Mouse (Mus musculus) CH12.LX (cell line): ENCODE data around the gene Fer. TPM values are rescaled to one million over a fixed set of nuclear protein-coding genes. Genes with fewer than 3 reads are reported as not detected.

Experiments used
- DNase-seq: peaks from one replicate; pipeline ENCODE4 v3.0.0-alpha.2; 2013; ENCODE audit errors: extremely low read depth
- H3K27ac ChIP-seq: 2 replicates; pipeline ENCODE4 v1.5.1; 2012; ENCODE audit warnings: low read depth, mild to moderate bottlenecking, control low read depth, moderate library complexity; ENCODE audit not compliant: insufficient read depth
- H3K27me3 ChIP-seq: replicated peaks from 2 replicates; pipeline ENCODE3; 2012; ENCODE audit warnings: inconsistent platforms
- H3K36me3 ChIP-seq, 2 experiments: replicated peaks in 1 of 2; 2 replicates each; pipeline versions ENCODE3 to v1.6.1; 2012; ENCODE audit warnings: inconsistent platforms in 1 of 2, low read length in 1 of 2, mild to moderate bottlenecking in 1 of 2, mixed read lengths in 1 of 2, moderate library complexity in 1 of 2; ENCODE audit not compliant: control insufficient read depth in 1 of 2, insufficient read depth in 1 of 2
- H3K4me1 ChIP-seq, 2 experiments: 2 replicates each; pipeline ENCODE4 v1.6.1; 2012; ENCODE audit warnings: inconsistent platforms in 1 of 2, moderate library complexity in 1 of 2; ENCODE audit not compliant: insufficient read depth in 2 of 2, control insufficient read depth in 1 of 2
- H3K4me2 ChIP-seq: 2 replicates; pipeline ENCODE4 v1.6.1; 2012; ENCODE audit warnings: low read depth, mild to moderate bottlenecking, control low read depth; ENCODE audit not compliant: poor library complexity, insufficient read depth, severe bottlenecking
- H3K4me3 ChIP-seq, 3 experiments: fragments of 150-350 bp in 1 of 3; sonication (generic) in 1 of 3; replicated peaks in 1 of 3; 2 replicates each; pipeline versions ENCODE3 to v1.5.1; 2011 to 2012; ENCODE audit warnings: low read depth in 2 of 3, low read length in 2 of 3, mild to moderate bottlenecking in 2 of 3, moderate library complexity in 2 of 3, control low read depth in 1 of 3, improper control_type of control experiment in 1 of 3, inconsistent platforms in 1 of 3, mixed read lengths in 1 of 3; ENCODE audit not compliant: poor library complexity in 1 of 3
- H3K79me2 ChIP-seq: replicated peaks from 2 replicates; pipeline ENCODE4 v1.6.1; 2012; ENCODE audit warnings: mild to moderate bottlenecking, moderate library complexity; ENCODE audit not compliant: control insufficient read depth, poor library complexity, insufficient read depth, severe bottlenecking; ENCODE audit errors: extremely low read depth
- H3K9ac ChIP-seq: 2 replicates; pipeline ENCODE4 v1.6.1; 2012; ENCODE audit warnings: low read depth, mild to moderate bottlenecking, control low read depth, moderate library complexity; ENCODE audit not compliant: insufficient read depth
- H3K9me3 ChIP-seq: replicated peaks from 2 replicates; pipeline ENCODE3; 2012; ENCODE audit warnings: low read length, inconsistent platforms, mixed read lengths
- CHD1 ChIP-seq: IDR thresholded peaks from 2 replicates; pipeline ENCODE4 v1.6.1; 2012; ENCODE audit warnings: low read depth, low read length, improper control_type of control experiment, inconsistent platforms
- CTCF ChIP-seq, 2 experiments: IDR thresholded peaks in 1 of 2; conservative IDR thresholded peaks in 1 of 2; 2 replicates each; pipeline ENCODE4 v1.5.1; 2011 to 2012; ENCODE audit warnings: low read depth in 2 of 2, low read length in 2 of 2, improper control_type of control experiment in 1 of 2, inconsistent platforms in 1 of 2, mild to moderate bottlenecking in 1 of 2, moderate library complexity in 1 of 2
- E2F4 ChIP-seq: IDR thresholded peaks from 2 replicates; pipeline ENCODE4 v1.6.1; 2011; ENCODE audit warnings: low read depth, low read length, improper control_type of control experiment; ENCODE audit not compliant: insufficient replicate concordance
- EP300 ChIP-seq: IDR thresholded peaks from 2 replicates; pipeline ENCODE4 v1.6.1; 2011; ENCODE audit warnings: low read length, improper control_type of control experiment
- ETS1 ChIP-seq: conservative IDR thresholded peaks from 2 replicates; pipeline ENCODE4 v1.6.1; 2012; ENCODE audit warnings: low read depth, mild to moderate bottlenecking, inconsistent platforms, low read length, improper control_type of control experiment, moderate library complexity
- GABPA ChIP-seq: IDR thresholded peaks from 2 replicates; pipeline ENCODE4 v1.6.1; 2012; ENCODE audit warnings: low read depth, low read length, improper control_type of control experiment, inconsistent platforms; ENCODE audit not compliant: insufficient replicate concordance
- IRF4 ChIP-seq: IDR thresholded peaks from 2 replicates; pipeline ENCODE4 v1.6.1; 2014; ENCODE audit warnings: low read depth, mild to moderate bottlenecking, inconsistent platforms, low read length, improper control_type of control experiment
- JUN ChIP-seq: IDR thresholded peaks from 2 replicates; pipeline ENCODE4 v1.6.1; 2011; ENCODE audit warnings: low read depth, mild to moderate bottlenecking, low read length, improper control_type of control experiment, moderate library complexity; ENCODE audit not compliant: insufficient read depth
- JUND ChIP-seq: conservative IDR thresholded peaks from 2 replicates; pipeline ENCODE4 v1.6.1; 2011; ENCODE audit warnings: low read depth, low read length, improper control_type of control experiment
- KAT2A ChIP-seq: IDR thresholded peaks from 2 replicates; pipeline ENCODE4 v1.6.1; 2012; ENCODE audit warnings: low read length, improper control_type of control experiment, inconsistent platforms; ENCODE audit not compliant: insufficient replicate concordance
- MAFK ChIP-seq: IDR thresholded peaks from 2 replicates; pipeline ENCODE4 v1.6.1; 2011; ENCODE audit warnings: low read length, improper control_type of control experiment; ENCODE audit not compliant: insufficient replicate concordance
- MAZ ChIP-seq: IDR thresholded peaks from 2 replicates; pipeline ENCODE4 v1.6.1; 2012; ENCODE audit warnings: low read depth, mild to moderate bottlenecking, inconsistent platforms, low read length, improper control_type of control experiment, moderate library complexity
- MEF2A ChIP-seq: IDR thresholded peaks from 2 replicates; pipeline ENCODE4 v1.6.1; 2014; ENCODE audit warnings: low read depth, mild to moderate bottlenecking, inconsistent platforms, low read length, improper control_type of control experiment, borderline replicate concordance
- MXI1 ChIP-seq: IDR thresholded peaks from 2 replicates; pipeline ENCODE4 v1.6.1; 2011; ENCODE audit warnings: mild to moderate bottlenecking, low read depth, low read length, improper control_type of control experiment
- PAX5 ChIP-seq: IDR thresholded peaks from 2 replicates; pipeline ENCODE4 v1.6.1; 2012; ENCODE audit warnings: low read length, inconsistent platforms, mixed read lengths
- POLR2AphosphoS2 ChIP-seq: IDR thresholded peaks from 2 replicates; pipeline ENCODE4 v1.6.1; 2011; ENCODE audit warnings: low read depth, low read length, improper control_type of control experiment
- RCOR1 ChIP-seq: conservative IDR thresholded peaks from 2 replicates; pipeline ENCODE4 v1.6.1; 2012; ENCODE audit warnings: low read depth, mild to moderate bottlenecking, inconsistent platforms, low read length, improper control_type of control experiment
- SIN3A ChIP-seq: IDR thresholded peaks from 2 replicates; pipeline ENCODE4 v1.6.1; 2012; ENCODE audit warnings: low read length, improper control_type of control experiment, inconsistent platforms
- TBP ChIP-seq: conservative IDR thresholded peaks from 2 replicates; pipeline ENCODE4 v1.6.1; 2011; ENCODE audit warnings: low read depth, low read length, improper control_type of control experiment
- UBTF ChIP-seq: IDR thresholded peaks from 2 replicates; pipeline ENCODE4 v1.6.1; 2012; ENCODE audit warnings: low read depth, mild to moderate bottlenecking, inconsistent platforms, low read length, improper control_type of control experiment, moderate library complexity
- USF1 ChIP-seq: IDR thresholded peaks from 2 replicates; pipeline ENCODE4 v1.6.1; 2014; ENCODE audit warnings: low read depth, mild to moderate bottlenecking, inconsistent platforms, low read length, improper control_type of control experiment
- USF2 ChIP-seq: conservative IDR thresholded peaks from 2 replicates; pipeline ENCODE4 v1.6.1; 2011; ENCODE audit warnings: low read depth, low read length, improper control_type of control experiment
- ZNF384 ChIP-seq: IDR thresholded peaks from 2 replicates; pipeline ENCODE4 v1.6.1; 2012; ENCODE audit warnings: low read depth, low read length, improper control_type of control experiment, inconsistent platforms
- dilution Hi-C: fragments of 300-500 bp; cut with MboI; formaldehyde crosslinking; loops from 2 replicates; pipeline ENCODE4 v1.14.3; 2020; ENCODE audit warnings: low sequenced_read_pairs; ENCODE audit not compliant: extremely low pct_unique_long_range_greater_than_20kb, extremely low pct_ligation_motif_present
- in situ Hi-C: fragments of 300-500 bp; cut with MboI; formaldehyde crosslinking; loops from 3 replicates; pipeline ENCODE4 v1.14.3; 2019; ENCODE audit warnings: low sequenced_read_pairs, low pct_ligation_motif_present, low pct_unique_long_range_greater_than_20kb, mixed read lengths
- polyA plus RNA-seq: library from polyadenylated mRNA; unstranded; fragments of >175 nt; gene quantifications from 2 replicates; pipeline ENCODE4 v1.2.1, GENCODE M21; 2012; ENCODE audit warnings: low read depth; ENCODE audit not compliant: insufficient read length
- total RNA-seq, 2 experiments: library from RNA; depleted of rRNA; stranded (reverse); fragments of 300-350 nt in 1 of 2; fragments of >200 nt in 1 of 2; gene quantifications; 2 replicates each; pipeline ENCODE4 v1.2.3; 2012 to 2014

Fer gene
- total and polyA plus RNA-seq, 3 experiments: 4.3 to 4.9 (median 4.5) TPM

DNA sequence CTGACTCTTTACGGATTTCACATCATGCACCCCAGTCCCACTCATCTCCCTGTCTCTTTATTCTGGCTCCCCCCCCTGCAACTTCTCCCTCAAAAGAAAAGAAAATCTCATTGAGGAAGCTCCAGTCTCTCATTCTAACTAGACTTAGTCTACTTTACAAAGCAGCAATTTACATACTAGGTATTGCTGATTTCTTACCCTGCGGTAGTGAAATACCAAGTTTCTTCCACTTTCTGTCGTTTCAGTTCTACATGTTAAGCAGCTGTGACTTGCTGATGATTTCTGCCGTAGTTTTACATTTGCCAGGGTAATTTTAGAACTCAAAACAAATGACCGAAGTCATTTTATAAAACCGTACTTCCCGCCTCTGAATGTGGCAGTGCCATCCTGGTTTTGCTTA is 8.9 kb downstream of the Fer start (continued):
- TF ChIP-seq SIN3A (no peak), JUN (no peak), UBTF (no peak), CTCF (conservative IDR thresholded peaks at IDR 0.05 in 1 of 2, IDR thresholded peaks at IDR 0.05 in 1 of 2; ENCODE audit: low read depth in 2 of 2, low read length in 2 of 2) (no peak), E2F4 (0 out of 2 replicates have a peak, but pooled peaks have one; percentile 27), POLR2AphosphoS2 (no peak), MAFK (peak; percentile 64; the same call in 1 of the 2 replicates), MXI1 (no peak), RCOR1 (peak; percentile 74; the same call in 1 of the 2 replicates), CHD1 (no peak)
- TF ChIP-seq, all 38 proteins: peak for 9

DNA sequence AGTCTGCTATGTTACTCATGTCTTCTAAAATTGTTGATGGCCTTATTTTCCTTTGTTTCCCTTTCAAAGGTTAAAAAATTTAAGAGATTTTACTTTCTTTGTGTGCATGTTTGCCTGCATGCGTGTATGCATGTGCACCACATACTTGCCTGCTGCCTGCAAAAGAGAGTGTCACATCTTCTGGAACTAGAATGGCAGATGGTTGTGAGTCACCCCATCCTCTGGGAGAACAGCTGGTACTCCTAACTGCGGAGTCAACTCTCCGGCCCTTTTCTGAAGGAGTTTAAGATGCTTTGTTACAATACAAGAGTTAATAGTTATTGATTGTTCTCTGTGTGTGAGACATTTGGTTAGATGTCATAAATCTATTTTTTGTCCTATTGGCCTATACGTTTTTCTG is 16.0 kb downstream of the Fer start:
- in situ Hi-C loops (no loop called here), dilution Hi-C loops (no loop called here)
- no peaks in the 10 kb centered on the region for H3K9me3 ChIP-seq
- H3K4me1 ChIP-seq: peaks cover 2 to 18% of the 10 kb centered on the region in 2 experiments; a peak in 1 of 4 replicates
- no peak for DNase-seq
- H3K79me2 ChIP-seq: no peaks in the 10 kb centered on the region
- H3K4me2 ChIP-seq: no peak overlapping the region
- no peaks in the 10 kb centered on the region for H3K36me3 ChIP-seq
- H3K4me3 ChIP-seq: no peak overlapping the region
- no peak overlapping the region for H3K27ac ChIP-seq
- no peaks in the 10 kb centered on the region for H3K27me3 ChIP-seq
- TF ChIP-seq KAT2A (no peak), JUND (no peak), USF1 (no peak), ZNF384 (no peak), USF2 (no peak), EP300 (no peak), IRF4 (no peak), PAX5 (no peak), MAZ (no peak), ETS1 (no peak), GABPA (no peak), JUN (no peak), MEF2A (no peak), CTCF (conservative IDR thresholded peaks at IDR 0.05 in 1 of 2, IDR thresholded peaks at IDR 0.05 in 1 of 2; ENCODE audit: low read depth in 2 of 2, low read length in 2 of 2) (no peak), TBP (no peak)
- TF ChIP-seq, all 38 proteins: peak for 0
- H3K9ac ChIP-seq: no peak overlapping the region
